23 mouse cellular contexts compared by ENCODE assay signal in the genomic region with DNA sequence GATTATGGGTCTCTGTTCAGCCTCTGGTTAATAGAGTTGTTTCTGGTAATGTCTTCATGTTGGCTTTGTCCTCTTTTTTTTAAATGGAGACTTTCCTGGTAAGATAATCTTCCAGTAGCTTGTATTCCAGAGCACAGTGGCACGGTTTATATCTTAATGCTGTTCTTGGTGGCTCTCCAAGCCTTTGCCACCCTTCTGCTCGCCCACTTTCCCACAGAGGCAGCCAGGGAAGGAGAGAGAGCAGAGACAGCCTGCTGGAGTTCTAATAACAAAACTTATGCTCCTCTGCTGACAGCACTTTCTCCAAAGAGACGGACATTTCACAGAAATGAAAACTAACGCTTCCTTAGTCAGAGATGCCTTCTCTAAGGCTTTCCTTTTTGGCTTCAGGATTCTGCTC. TPM values are rescaled to one million over a fixed set of nuclear protein-coding genes. Genes with fewer than 3 reads are reported as not detected.
DNase-seq lines count a peak whose midpoint lies in the region; ATAC-seq lines count a peak whose summit lies in the region.
"Had no signal": no experiment of that assay in that cellular context is flagged by ENCODE, and none has a peak within 500 bp of the region (broad histone marks: within the 10 kb centered on the region; RNA-seq: fewer than 3 reads in every experiment).

No protein-coding gene starts in this region.

- H3K36me3 ChIP-seq in heart, embryonic 10.5 days, result peaks cover 9% of the 10 kb centered on the region; the same call in 1 of the 2 replicates
- H3K36me3 ChIP-seq: embryonic facial prominence, embryonic 15.5 days; limb, embryonic 13.5 days; neural tube, embryonic 15.5 days had no signal

- H3K4me1 ChIP-seq in heart, embryonic 10.5 days, result peaks cover 6% of the 10 kb centered on the region
- H3K4me1 ChIP-seq: embryonic facial prominence, embryonic 15.5 days; hindbrain, embryonic 10.5 days; kidney, embryonic 15.5 days had no signal

- no peaks in the 10 kb centered on the region for H3K27me3 ChIP-seq in heart, embryonic 10.5 days (ENCODE audit: insufficient read depth, poor library complexity, severe bottlenecking)
- H3K27me3 ChIP-seq: embryonic facial prominence, embryonic 15.5 days; kidney, embryonic 15.5 days; liver, embryonic 15.5 days; neural tube, embryonic 15.5 days had no signal

- ATAC-seq in erythroid progenitor cell, adult 5-6 weeks (replicated peaks; ENCODE audit: low FRiP score, poor library complexity, severe bottlenecking), result no peak
- ATAC-seq: inflammation-experienced regulatory T-cells, adult 6 months; lung, postnatal 0 days had no signal

- no peak overlapping the region for H3K4me3 ChIP-seq in heart, embryonic 10.5 days
- H3K4me3 ChIP-seq: embryonic facial prominence, embryonic 15.5 days; hindbrain, embryonic 10.5 days; kidney, embryonic 15.5 days; limb, embryonic 13.5 days; liver, embryonic 15.5 days; myocyte; neural tube, embryonic 15.5 days had no signal

- peak; percentile 79 for DNase-seq in heart, adult 11 months
- DNase-seq in heart, embryonic 10.5 days (ENCODE audit: low spot score), result no peak
- peak; percentile 31 for DNase-seq in layer of hippocampus, adult 11-12 months (ENCODE audit: low spot score)
- DNase-seq in layer of hippocampus, adult 9-10 months (ENCODE audit: low spot score), result no peak
- peak; percentile 47 for DNase-seq in right cerebral cortex, postnatal 25 days
- DNase-seq in right cerebral cortex, postnatal 10 days (ENCODE audit: low spot score in 2 of 2), result no peak
- DNase-seq: adrenal gland, adult 8-10 months; cerebellum, adult 11 months; cerebellum, postnatal 14 days; embryo, embryonic 11 days; midbrain, embryonic 14.5 days; retina, postnatal 1 day; thymus, postnatal 4 days had no signal

- H3K9me3 ChIP-seq in heart, embryonic 10.5 days, result no peaks in the 10 kb centered on the region
- H3K9me3 ChIP-seq: embryonic facial prominence, embryonic 15.5 days; hindbrain, embryonic 10.5 days; kidney, embryonic 15.5 days; limb, embryonic 13.5 days; liver, embryonic 15.5 days; neural tube, embryonic 15.5 days had no signal

- H3K27ac ChIP-seq in heart, embryonic 10.5 days, result no peak overlapping the region
- H3K27ac ChIP-seq: embryonic facial prominence, embryonic 15.5 days; hindbrain, embryonic 10.5 days; kidney, embryonic 15.5 days; limb, embryonic 13.5 days; liver, embryonic 15.5 days; neural tube, embryonic 15.5 days had no signal

- 71% methylated on average over 4 of the region's 4 CpGs for WGBS in heart, embryonic 10.5 days

RNA-seq across cellular contexts. Expression of a gene that starts 6.8 kb away (rescaled TPM):
- polyA plus RNA-seq in heart, embryonic 10.5 days (2016; fragmentation: Nextera tagmentation; extraction: Ambion mirVana), result 9.3 and 11.2 TPM in 2 replicates
- 8.6 and 15.1 TPM in 2 replicates for total RNA-seq in erythroid progenitor cell, adult 5-6 weeks (2015; ENCODE audit: low replicate concordance)
- 2.3 and 5.1 TPM in 2 replicates for total RNA-seq in erythroid progenitor cell, adult 5-6 weeks (2017; ENCODE audit: low replicate concordance)

Comparison
In these comparisons a context has a peak if more than half of its experiments do, and no peak if none do; other contexts are left out.
1. DNase-seq: peak in heart, adult 11 months (single experiment), layer of hippocampus, adult 11-12 months (single experiment) and right cerebral cortex, postnatal 25 days (single experiment); none in heart, embryonic 10.5 days (single experiment), layer of hippocampus, adult 9-10 months (single experiment) and right cerebral cortex, postnatal 10 days (0 of 2).